Mouse (Mus musculus) ES-Bruce4 (cell line): ENCODE results near the gene Sgpp2.

Experiments used
- CTCF ChIP-seq: IDR thresholded peaks from one replicate; pipeline ENCODE4 v1.8.1; 2011; ENCODE audit warnings: low read depth, low read length
- EP300 ChIP-seq: IDR thresholded peaks from 2 replicates; pipeline ENCODE4 v1.6.1; 2011; ENCODE audit warnings: low read depth, low read length; ENCODE audit not compliant: insufficient read depth

GRCm38 (mm10) chr1:78412668-78413067 lies 102.5 kb downstream of the Sgpp2 start:
- TF ChIP-seq EP300, result no peak
- no peak for TF ChIP-seq CTCF
